Mouse (Mus musculus) erythroblast, embryonic 14.5 days (primary cell): ENCODE data around the gene Gm9736. TPM values are rescaled to one million over a fixed set of nuclear protein-coding genes. Genes with fewer than 3 reads are reported as not detected.
"Not testable (repeated sequence)": the region's sequence is repeated elsewhere in the genome, so short reads cannot be mapped to it uniquely, and the experiment has no call there.

Experiments used
- H3K27me3 ChIP-seq: 2 replicates; pipeline ENCODE4 v1.6.1; 2012; ENCODE audit warnings: inconsistent platforms; ENCODE audit not compliant: control insufficient read depth
- H3K36me3 ChIP-seq: 2 replicates; pipeline ENCODE4 v1.6.1; 2012; ENCODE audit warnings: mild to moderate bottlenecking, inconsistent platforms; ENCODE audit not compliant: control insufficient read depth
- H3K4me1 ChIP-seq: 2 replicates; pipeline ENCODE4 v1.6.1; 2012; ENCODE audit warnings: inconsistent platforms; ENCODE audit not compliant: control insufficient read depth
- H3K4me3 ChIP-seq: replicated peaks from 2 replicates; pipeline ENCODE3; 2012; ENCODE audit warnings: moderate library complexity, mild to moderate bottlenecking, inconsistent platforms
- H3K9me3 ChIP-seq: 2 replicates; pipeline ENCODE4 v1.6.1; 2012; ENCODE audit warnings: low read length, inconsistent platforms, mixed read lengths; ENCODE audit not compliant: control insufficient read depth
- GATA1 ChIP-seq: IDR thresholded peaks from 2 replicates; pipeline ENCODE4 v1.6.1; 2012; ENCODE audit warnings: low read length, inconsistent platforms, mixed read lengths
- TAL1 ChIP-seq: IDR thresholded peaks from 3 replicates; pipeline ENCODE4 v1.6.1; 2012; ENCODE audit warnings: low read length, inconsistent platforms, mixed read lengths
- polyA plus RNA-seq: library from polyadenylated mRNA; stranded (reverse); fragments of >175 nt; gene quantifications from 2 replicates; pipeline ENCODE4 v1.2.3, GENCODE M21; 2012

Gene Gm9736
- polyA plus RNA-seq, 1 experiment: not detected

GRCm38 (mm10) chr10:77769727-77770126, 18.6 kb upstream of the Gm9736 start:
- Histone ChIP-seq H3K4me3 (no peak overlapping the region), H3K9me3 (no peaks in the 10 kb centered on the region), H3K36me3 (no peaks in the 10 kb centered on the region), H3K4me1 (no peaks in the 10 kb centered on the region), H3K27me3 (no peaks in the 10 kb centered on the region)
- no peak for TF ChIP-seq TAL1

GRCm38 (mm10) chr10:77759582-77759981, 8.4 kb upstream of the Gm9736 start, which contains the start of gene Gm3233:
Gm3233 (minus strand) TSS chr10:77759682.
- H3K4me1 ChIP-seq, H3K9me3 ChIP-seq, H3K27me3 ChIP-seq, H3K4me3 ChIP-seq, H3K36me3 ChIP-seq: not testable (repeated sequence)

GRCm38 (mm10) chr10:77753448-77753847, 2.3 kb upstream of the Gm9736 start:
- H3K4me3 ChIP-seq: no peak overlapping the region
- no peaks in the 10 kb centered on the region for H3K4me1 ChIP-seq
- H3K36me3 ChIP-seq: no peaks in the 10 kb centered on the region
- no peak for TF ChIP-seq TAL1
- no peak for TF ChIP-seq GATA1
- H3K27me3 ChIP-seq: no peaks in the 10 kb centered on the region
- peaks cover 4% of the 10 kb centered on the region; the same call in 1 of the 2 replicates for H3K9me3 ChIP-seq

GRCm38 (mm10) chr10:77752312-77752711, 1.2 kb upstream of the Gm9736 start:
- H3K9me3 ChIP-seq: peaks cover 13% of the 10 kb centered on the region
- not testable (repeated sequence) for H3K4me1 ChIP-seq, H3K4me3 ChIP-seq, H3K36me3 ChIP-seq, H3K27me3 ChIP-seq

- H3K4me3 ChIP-seq, H3K4me1 ChIP-seq, H3K36me3 ChIP-seq, H3K27me3 ChIP-seq: not testable (repeated sequence)
- peaks cover 17% of the 10 kb centered on the region for H3K9me3 ChIP-seq
These were observed 468 bp downstream of the Gm9736 start for GRCm38 (mm10) chr10:77750686-77751085.

GRCm38 (mm10) chr10:77741924-77742688, 9.0 kb downstream of the Gm9736 start, which contains the start of gene Gm18596:
Gm18596 (minus strand) TSS chr10:77742638.
- not testable (repeated sequence) for H3K27me3 ChIP-seq, H3K4me3 ChIP-seq, H3K36me3 ChIP-seq, H3K4me1 ChIP-seq, H3K9me3 ChIP-seq

GRCm38 (mm10) chr10:77738929-77739328, 12.2 kb downstream of the Gm9736 start:
- peaks cover 6% of the 10 kb centered on the region for H3K9me3 ChIP-seq
- no peaks in the 10 kb centered on the region for H3K4me1 ChIP-seq
- no peaks in the 10 kb centered on the region for H3K27me3 ChIP-seq
- H3K4me3 ChIP-seq: no peak overlapping the region
- TF ChIP-seq TAL1 (no peak), GATA1 (no peak)
- H3K36me3 ChIP-seq: no peaks in the 10 kb centered on the region

GRCm38 (mm10) chr10:77735928-77736327, 15.2 kb downstream of the Gm9736 start:
- H3K36me3 ChIP-seq: no peaks in the 10 kb centered on the region
- no peaks in the 10 kb centered on the region for H3K4me1 ChIP-seq
- no peak for TF ChIP-seq TAL1
- TF ChIP-seq GATA1: no peak
- no peak overlapping the region for H3K4me3 ChIP-seq
- peaks cover 6% of the 10 kb centered on the region for H3K9me3 ChIP-seq
- H3K27me3 ChIP-seq: no peaks in the 10 kb centered on the region

- TF ChIP-seq GATA1 (no peak), TAL1 (no peak)
- Histone ChIP-seq H3K4me1 (no peaks in the 10 kb centered on the region), H3K4me3 (no peak overlapping the region), H3K9me3 (no peaks in the 10 kb centered on the region), H3K27me3 (no peaks in the 10 kb centered on the region), H3K36me3 (no peaks in the 10 kb centered on the region)
These were observed 21.9 kb downstream of the Gm9736 start for GRCm38 (mm10) chr10:77729241-77729640.

- TF ChIP-seq TAL1: no peak
- no peak for TF ChIP-seq GATA1
- Histone ChIP-seq H3K36me3 (no peaks in the 10 kb centered on the region), H3K4me3 (no peak overlapping the region), H3K4me1 (no peaks in the 10 kb centered on the region), H3K9me3 (no peaks in the 10 kb centered on the region), H3K27me3 (no peaks in the 10 kb centered on the region)
These were observed 22.9 kb downstream of the Gm9736 start for GRCm38 (mm10) chr10:77728280-77728679.
